Mouse (Mus musculus) heart, postnatal 4 days (tissue): ENCODE data around the gene Faim. TPM values are rescaled to one million over a fixed set of nuclear protein-coding genes. Genes with fewer than 3 reads are reported as not detected.

Experiments used
- DNase-seq: peaks from one replicate; pipeline ENCODE4 v3.0.0; 2021
- total RNA-seq, 2 experiments: library from RNA; stranded (reverse); gene quantifications; 2 replicates each; pipeline ENCODE4 v1.2.3; 2021

Gene Faim
- total RNA-seq, 2 experiments from 2014 or later: 12.5 to 14.2 TPM

GRCm38 (mm10) chr9:98976081-98976480 is 10.1 kb upstream of the Faim start:
- DNase-seq: no peak

GRCm38 (mm10) chr9:98976520-98976919 is 9.7 kb upstream of the Faim start:
- no peak for DNase-seq

GRCm38 (mm10) chr9:98979431-98980416 is 6.4 kb upstream of the Faim start:
- DNase-seq: peak; percentile 91

GRCm38 (mm10) chr9:98986476-98987096 is 413 bp downstream of the Faim start:
- DNase-seq: no peak

GRCm38 (mm10) chr9:98987131-98987530 is 958 bp downstream of the Faim start:
- no peak for DNase-seq

GRCm38 (mm10) chr9:98994103-98994502 is 7.9 kb downstream of the Faim start:
- DNase-seq: no peak

- DNase-seq: no peak
Measured at GRCm38 (mm10) chr9:98999881-99000339, 13.7 kb downstream of the Faim start.

GRCm38 (mm10) chr9:99001326-99001725 is 15.2 kb downstream of the Faim start:
- DNase-seq: no peak

- DNase-seq: peak; percentile 13
Measured at GRCm38 (mm10) chr9:99009069-99009897, 23.1 kb downstream of the Faim start.

- DNase-seq: no peak
Measured at GRCm38 (mm10) chr9:99009898-99010199, 23.7 kb downstream of the Faim start.

GRCm38 (mm10) chr9:99016301-99016700 is 30.1 kb downstream of the Faim start:
- DNase-seq: no peak

GRCm38 (mm10) chr9:99016759-99017158 is 30.6 kb downstream of the Faim start:
- no peak for DNase-seq

- DNase-seq: no peak
Measured at GRCm38 (mm10) chr9:99017679-99018078, 31.5 kb downstream of the Faim start.

GRCm38 (mm10) chr9:99021166-99021565 is 35.0 kb downstream of the Faim start:
- DNase-seq: no peak

- no peak for DNase-seq
Measured at GRCm38 (mm10) chr9:99021751-99022150, 35.6 kb downstream of the Faim start.

- DNase-seq: no peak
Measured at GRCm38 (mm10) chr9:99032031-99032430, 45.9 kb downstream of the Faim start.

GRCm38 (mm10) chr9:99034111-99034510 is 47.9 kb downstream of the Faim start:
- DNase-seq: no peak

GRCm38 (mm10) chr9:99035575-99035974 is 49.4 kb downstream of the Faim start, which contains the start of gene Gm1123:
TSS of gene Gm1123 (minus strand) at chr9:99035715.
- DNase-seq: no peak

- DNase-seq: no peak
Measured at GRCm38 (mm10) chr9:99041994-99042393, 55.8 kb downstream of the Faim start.

GRCm38 (mm10) chr9:99042641-99043040 is 56.5 kb downstream of the Faim start:
- DNase-seq: no peak

- no peak for DNase-seq
Measured at GRCm38 (mm10) chr9:99044761-99045160, 58.6 kb downstream of the Faim start.

- DNase-seq: peak; percentile 48
Measured at GRCm38 (mm10) chr9:99048724-99049250, 62.6 kb downstream of the Faim start.
